Mouse (Mus musculus) left cerebral cortex, postnatal 4 days (tissue): ENCODE data around the gene Olfr385. TPM values are rescaled to one million over a fixed set of nuclear protein-coding genes. Genes with fewer than 3 reads are reported as not detected.
"Not testable (repeated sequence)": the region's sequence is repeated elsewhere in the genome, so short reads cannot be mapped to it uniquely, and the experiment has no call there.

Experiments
- DNase-seq: peaks from one replicate; pipeline ENCODE4 v3.0.0-alpha.2; 2022
- intact Hi-C: fragments of 180-260 bp; cut with DNase I; formaldehyde crosslinking; loops from one replicate; pipeline ENCODE4 v1.15.1; 2025
- total RNA-seq, 2 experiments: library from RNA; stranded (reverse); gene quantifications; 2 replicates each; pipeline ENCODE4 v1.2.3; 2021

Olfr385 gene
- not detected for total RNA-seq

- DNase-seq = no peak
- intact Hi-C loops = no loop called here
Observed at GRCm38 (mm10) chr11:73592908-73593307, at the start of gene Olfr385. TSS of gene Olfr385 (minus strand) at chr11:73593008.

DNA sequence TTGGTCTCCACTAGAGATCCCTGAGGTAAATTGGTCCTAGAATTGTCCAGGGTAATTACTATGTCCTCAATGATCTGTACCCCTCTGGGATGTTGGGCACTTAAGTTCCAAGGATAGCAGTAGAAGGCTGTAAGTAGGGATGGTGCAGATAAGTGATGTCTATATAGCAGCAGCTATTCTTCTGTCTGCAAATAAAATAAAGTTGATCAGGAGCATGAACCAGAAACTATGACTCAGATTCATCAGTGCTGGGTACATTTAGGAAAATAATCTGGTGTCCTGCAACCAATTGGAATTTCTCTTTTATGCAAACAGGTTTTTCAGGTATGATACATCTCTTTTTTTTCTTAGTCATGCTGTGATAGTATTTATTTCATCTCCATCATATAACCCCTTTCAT lies 5.5 kb upstream of the Olfr385 start, which contains the start of gene Olfr384:
TSS of gene Olfr384 (plus strand) at position 301 of the 400 bp plus-strand sequence.
- intact Hi-C loops = no loop called here
- no peak for DNase-seq

GRCm38 (mm10) chr11:73583188-73583587 lies 9.6 kb downstream of the Olfr385 start:
- intact Hi-C loops, DNase-seq: not testable (repeated sequence)

- DNase-seq = no peak
- intact Hi-C loops = no loop called here
Observed at GRCm38 (mm10) chr11:73579871-73580270, 12.9 kb downstream of the Olfr385 start.

Other genes starting within 250 kb of the Olfr385 start
- gene Olfr20, start 242.2 kb downstream of the Olfr385 start, total RNA-seq = not detected
- gene Olfr376, start 221.8 kb downstream of the Olfr385 start, total RNA-seq = not detected
- not detected for gene Olfr1, start 193.4 kb downstream of the Olfr385 start, total RNA-seq
- not detected for gene Olfr378, start 164.5 kb downstream of the Olfr385 start, total RNA-seq
- not detected for gene Olfr380, start 135.5 kb downstream of the Olfr385 start, total RNA-seq
- not detected for gene Olfr381, start 101.4 kb downstream of the Olfr385 start, total RNA-seq
- not detected for gene Olfr382, start 75.8 kb downstream of the Olfr385 start, total RNA-seq
- not detected for gene Olfr384, start 5.6 kb upstream of the Olfr385 start, total RNA-seq
- not detected for gene Zfp735, start 95.8 kb upstream of the Olfr385 start, total RNA-seq
- not detected for gene Olfr389, start 187.7 kb upstream of the Olfr385 start, total RNA-seq
- gene Olfr390, start 190.0 kb upstream of the Olfr385 start, total RNA-seq = not detected
- not detected for gene Olfr391-ps, start 210.0 kb upstream of the Olfr385 start, total RNA-seq
- not detected for gene Olfr392, start 224.0 kb upstream of the Olfr385 start, total RNA-seq